Mouse (Mus musculus) midbrain, embryonic 16.5 days (tissue): ENCODE results near the gene Psma6. TPM values are rescaled to one million over a fixed set of nuclear protein-coding genes. Genes with fewer than 3 reads are reported as not detected.
"Not testable (repeated sequence)": the region's sequence is repeated elsewhere in the genome, so short reads cannot be mapped to it uniquely, and the experiment has no call there.

Experiments used
- ATAC-seq: fragments of 200-750 bp; cut with Nextera tagmentation; 2 replicates; pipeline ENCODE4 v1.8.0; 2017; ENCODE audit warnings: moderate TSS enrichment
- H3K27ac ChIP-seq: fragments of 300-500 bp; sonication (generic); 2 replicates; pipeline ENCODE4 v1.5.1; 2014; ENCODE audit warnings: mild to moderate bottlenecking, low read length, mixed read lengths
- H3K27me3 ChIP-seq: fragments of 300-500 bp; sonication (generic); 2 replicates; pipeline ENCODE4 v1.6.1; 2014; ENCODE audit warnings: low read depth, low read length, mixed read lengths; ENCODE audit not compliant: control insufficient read depth, insufficient read depth
- H3K36me3 ChIP-seq: fragments of 300-500 bp; sonication (generic); 2 replicates; pipeline ENCODE4 v1.6.1; 2014; ENCODE audit warnings: mild to moderate bottlenecking, low read length, moderate library complexity, mixed read lengths; ENCODE audit not compliant: control insufficient read depth, insufficient read depth
- H3K4me1 ChIP-seq: fragments of 300-500 bp; sonication (generic); 2 replicates; pipeline ENCODE4 v1.6.1; 2014; ENCODE audit warnings: mild to moderate bottlenecking, low read length, mixed read lengths; ENCODE audit not compliant: control insufficient read depth, insufficient read depth
- H3K4me2 ChIP-seq: fragments of 300-500 bp; sonication (generic); 2 replicates; pipeline ENCODE4 v1.6.1; 2014; ENCODE audit warnings: mild to moderate bottlenecking, low read length, mixed read lengths
- H3K4me3 ChIP-seq: fragments of 300-500 bp; sonication (generic); 2 replicates; pipeline ENCODE4 v1.5.1; 2014; ENCODE audit warnings: low read depth, mild to moderate bottlenecking, low read length, moderate library complexity, mixed read lengths
- H3K9ac ChIP-seq: fragments of 300-500 bp; sonication (generic); 2 replicates; pipeline ENCODE4 v1.6.1; 2014; ENCODE audit warnings: low read depth, low read length, mixed read lengths
- H3K9me3 ChIP-seq: fragments of 300-500 bp; sonication (generic); replicated peaks from 2 replicates; pipeline ENCODE4 v1.6.1; 2014; ENCODE audit warnings: mild to moderate bottlenecking, low read length, mixed read lengths; ENCODE audit not compliant: control insufficient read depth, poor library complexity, severe bottlenecking
- WGBS: fragments of 180-500 bp; shearing (Covaris S2); extraction: QIAGEN DNeasy Blood & Tissue Kit; methylation state at CpG from one replicate; pipeline ENCODE4 v1.1.7; 2014; 5-methylcytosine and 5-hydroxymethylcytosine counted together
- polyA plus RNA-seq: library from polyadenylated mRNA; unstranded; fragments of >200 nt; fragmentation: Nextera tagmentation; extraction: Ambion mirVana; gene quantifications from 2 replicates; pipeline ENCODE4 v1.2.1, GENCODE M21; 2015

Gene Psma6
- polyA plus RNA-seq, 1 experiment from 2014 or later: 401 TPM

GRCm38 (mm10) chr12:55388478-55388877, 4.5 kb downstream of the Psma6 start:
- H3K4me3 ChIP-seq: no peak overlapping the region
- no peak overlapping the region for H3K27ac ChIP-seq
- ATAC-seq: peak; percentile 17; the same call in 1 of the 2 replicates
- 63% methylated on average over 6 of the region's 6 CpGs for WGBS
- no peaks in the 10 kb centered on the region for H3K9me3 ChIP-seq
- H3K4me2 ChIP-seq: no peak overlapping the region
- H3K27me3 ChIP-seq: no peaks in the 10 kb centered on the region
- H3K9ac ChIP-seq: no peak overlapping the region
- H3K36me3 ChIP-seq: no peaks in the 10 kb centered on the region
- H3K4me1 ChIP-seq: no peaks in the 10 kb centered on the region

GRCm38 (mm10) chr12:55389132-55390081, 5.4 kb downstream of the Psma6 start:
- Histone ChIP-seq H3K9ac (no peak overlapping the region), H3K4me3 (no peak overlapping the region), H3K4me2 (no peak overlapping the region), H3K4me1 (no peaks in the 10 kb centered on the region), H3K9me3 (no peaks in the 10 kb centered on the region), H3K27me3 (no peaks in the 10 kb centered on the region), H3K36me3 (no peaks in the 10 kb centered on the region), H3K27ac (no peak overlapping the region)
- 82% methylated on average over 17 of the region's 17 CpGs for WGBS
- no peak for ATAC-seq

- H3K27me3 ChIP-seq: no peaks in the 10 kb centered on the region
- no peak overlapping the region for H3K27ac ChIP-seq
- no peaks in the 10 kb centered on the region for H3K36me3 ChIP-seq
- H3K4me3 ChIP-seq: no peak overlapping the region
- H3K4me1 ChIP-seq: no peaks in the 10 kb centered on the region
- no peak overlapping the region for H3K4me2 ChIP-seq
- no peaks in the 10 kb centered on the region for H3K9me3 ChIP-seq
- ATAC-seq: no peak
- no peak overlapping the region for H3K9ac ChIP-seq
These were observed 8.1 kb downstream of the Psma6 start for GRCm38 (mm10) chr12:55392120-55392519.

GRCm38 (mm10) chr12:55392733-55393577, 8.9 kb downstream of the Psma6 start:
- no peak overlapping the region for H3K4me3 ChIP-seq
- H3K4me1 ChIP-seq: peaks cover 3% of the 10 kb centered on the region; the same call in 1 of the 2 replicates
- H3K27me3 ChIP-seq: no peaks in the 10 kb centered on the region
- no peak for ATAC-seq
- H3K9ac ChIP-seq: no peak overlapping the region
- no peak overlapping the region for H3K4me2 ChIP-seq
- no peaks in the 10 kb centered on the region for H3K36me3 ChIP-seq
- no peaks in the 10 kb centered on the region for H3K9me3 ChIP-seq
- WGBS: 81% methylated on average over 11 of the region's 11 CpGs
- H3K27ac ChIP-seq: no peak overlapping the region

GRCm38 (mm10) chr12:55395601-55396000, 11.6 kb downstream of the Psma6 start:
- ATAC-seq, H3K4me3 ChIP-seq: not testable (repeated sequence)
- WGBS: 92% methylated on average over 14 of the region's 14 CpGs

GRCm38 (mm10) chr12:55396536-55396935, 12.5 kb downstream of the Psma6 start:
- no peak overlapping the region for H3K9ac ChIP-seq

More at GRCm38 (mm10) chr12:55395601-55396000, 11.6 kb downstream of the Psma6 start:
- H3K27me3 ChIP-seq, H3K4me2 ChIP-seq, H3K9ac ChIP-seq, H3K27ac ChIP-seq, H3K36me3 ChIP-seq, H3K9me3 ChIP-seq: not testable (repeated sequence)
- H3K4me1 ChIP-seq: peaks cover 17% of the 10 kb centered on the region

GRCm38 (mm10) chr12:55397544-55398239, 13.7 kb downstream of the Psma6 start:
- Histone ChIP-seq H3K9ac (peak overlapping the region; percentile 92), H3K9me3 (no peaks in the 10 kb centered on the region), H3K27ac (peak overlapping the region; percentile 91), H3K4me1 (peaks cover 17% of the 10 kb centered on the region), H3K4me2 (peak overlapping the region; percentile 83), H3K27me3 (no peaks in the 10 kb centered on the region), H3K4me3 (peak overlapping the region; percentile 98), H3K36me3 (no peaks in the 10 kb centered on the region)
- WGBS: 70% methylated on average over 9 of the region's 9 CpGs
- ATAC-seq: no peak

More at GRCm38 (mm10) chr12:55396536-55396935, 12.5 kb downstream of the Psma6 start:
- no peaks in the 10 kb centered on the region for H3K36me3 ChIP-seq
- no peak overlapping the region for H3K4me2 ChIP-seq
- WGBS: 96% methylated on average over 4 of the region's 4 CpGs
- H3K4me3 ChIP-seq: no peak overlapping the region
- H3K27ac ChIP-seq: no peak overlapping the region
- no peaks in the 10 kb centered on the region for H3K27me3 ChIP-seq
- ATAC-seq: no peak
- peaks cover 17% of the 10 kb centered on the region for H3K4me1 ChIP-seq
- H3K9me3 ChIP-seq: no peaks in the 10 kb centered on the region

GRCm38 (mm10) chr12:55398240-55399127, 14.5 kb downstream of the Psma6 start:
- Histone ChIP-seq H3K4me1 (peaks cover 17% of the 10 kb centered on the region), H3K27ac (peak overlapping the region; percentile 91), H3K36me3 (no peaks in the 10 kb centered on the region), H3K4me2 (peak overlapping the region; percentile 86), H3K27me3 (no peaks in the 10 kb centered on the region), H3K9ac (peak overlapping the region; percentile 92), H3K4me3 (peak overlapping the region; percentile 98), H3K9me3 (no peaks in the 10 kb centered on the region)
- peak; percentile 100 for ATAC-seq
- WGBS: under 1% methylated on average over 51 of the region's 51 CpGs
